Mouse (Mus musculus) lung, postnatal 0 days (tissue): Measurements from ENCODE around the gene Gm10230. TPM values are rescaled to one million over a fixed set of nuclear protein-coding genes. Genes with fewer than 3 reads are reported as not detected.
"Not testable (repeated sequence)": the region's sequence is repeated elsewhere in the genome, so short reads cannot be mapped to it uniquely, and the experiment has no call there.

Source experiments
- ATAC-seq: fragments of 200-750 bp; cut with Nextera tagmentation; 2 replicates; pipeline ENCODE4 v1.8.0; 2017; ENCODE audit warnings: moderate library complexity
- DNase-seq: peaks from one replicate; pipeline ENCODE4 v3.0.0-alpha.2; 2016; ENCODE audit warnings: low spot score
- H3K27ac ChIP-seq: fragments of 300-500 bp; sonication (generic); 2 replicates; pipeline ENCODE4 v1.5.1; 2014; ENCODE audit warnings: antibody characterized with exemption, mild to moderate bottlenecking, low read length, mixed read lengths
- H3K27me3 ChIP-seq: fragments of 300-500 bp; sonication (generic); replicated peaks from 2 replicates; pipeline ENCODE4 v1.6.1; 2014; ENCODE audit warnings: low read length, mixed read lengths; ENCODE audit not compliant: insufficient read depth
- H3K36me3 ChIP-seq: fragments of 300-500 bp; sonication (generic); 2 replicates; pipeline ENCODE4 v1.6.1; 2014; ENCODE audit warnings: low read length, mixed read lengths; ENCODE audit not compliant: insufficient read depth
- H3K4me1 ChIP-seq: fragments of 300-500 bp; sonication (generic); 2 replicates; pipeline ENCODE4 v1.6.1; 2014; ENCODE audit warnings: antibody characterized with exemption, low read depth, low read length, mixed read lengths; ENCODE audit not compliant: insufficient read depth
- H3K4me2 ChIP-seq: fragments of 300-500 bp; sonication (generic); replicated peaks from 2 replicates; pipeline ENCODE4 v1.6.1; 2014; ENCODE audit warnings: low read depth, mild to moderate bottlenecking, low read length, moderate library complexity, mixed read lengths
- H3K4me3 ChIP-seq: fragments of 300-500 bp; sonication (generic); 2 replicates; pipeline ENCODE4 v1.5.1; 2014; ENCODE audit warnings: low read depth, low read length
- H3K9ac ChIP-seq: fragments of 300-500 bp; sonication (generic); replicated peaks from 2 replicates; pipeline ENCODE4 v1.6.1; 2014; ENCODE audit warnings: low read depth, mild to moderate bottlenecking
- H3K9me3 ChIP-seq: fragments of 300-500 bp; sonication (generic); 2 replicates; pipeline ENCODE4 v1.6.1; 2016; ENCODE audit warnings: low read length, mixed read lengths
- WGBS: fragments of 180-500 bp; shearing (Covaris S2); extraction: QIAGEN DNeasy Blood & Tissue Kit; methylation state at CpG from one replicate; pipeline ENCODE4 v1.1.7; 2014; 5-methylcytosine and 5-hydroxymethylcytosine counted together
- microRNA-seq: library from miRNA; unstranded; fragments of <30 nt; microRNA quantifications from one replicate; pipeline ENCODE4, GENCODE M21; 2016
- polyA plus RNA-seq: library from polyadenylated mRNA; unstranded; fragments of >200 nt; fragmentation: Nextera tagmentation; extraction: Ambion mirVana; gene quantifications from 2 replicates; pipeline ENCODE4 v1.2.1, GENCODE M21; 2015

Gm10230 gene
- polyA plus RNA-seq: not detected in 2 replicates

DNA sequence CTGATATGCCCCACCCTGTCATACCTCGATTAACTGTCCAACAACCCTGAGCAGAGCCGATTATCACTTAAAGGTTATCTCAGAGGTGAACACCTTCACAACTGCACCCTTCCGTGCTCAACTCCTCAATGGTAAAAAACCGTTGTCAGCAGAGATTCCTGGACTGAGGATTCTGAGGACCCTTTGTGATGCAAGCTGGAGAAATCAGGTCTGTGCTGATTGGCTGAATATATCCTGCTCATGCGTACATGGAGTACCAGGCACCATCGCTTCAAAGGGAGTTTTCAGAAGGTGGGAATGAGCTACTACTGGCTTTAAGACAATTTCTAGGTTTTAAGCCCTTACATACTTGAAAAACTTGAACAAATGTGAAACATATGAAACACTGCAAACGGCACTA lies at the start of gene Gm10230:
Gm10230 (minus strand) TSS at position 101 of the 400 bp plus-strand sequence.
- no CpG with 5 or more reads among the region's 7 CpGs for WGBS
- H3K27ac ChIP-seq, H3K4me3 ChIP-seq, H3K9ac ChIP-seq, H3K36me3 ChIP-seq, H3K27me3 ChIP-seq, H3K9me3 ChIP-seq, H3K4me1 ChIP-seq, DNase-seq, H3K4me2 ChIP-seq, ATAC-seq: not testable (repeated sequence)

Small RNAs within 50 kb of the gene (microRNA-seq; reads per million reads assigned to microRNA genes)
- not detected for gene Gm44452
